Mouse (Mus musculus): ENCODE measurements around the gene Stk39. TPM values are rescaled to one million over a fixed set of nuclear protein-coding genes. Genes with fewer than 3 reads are reported as not detected.
A peak's percentile ranks its signal among the peaks of the same experiment; 100 is the strongest.

Stk39 gene
- polyA plus RNA-seq, 1 experiment from 2014 or later: 24.0 TPM

GRCm38 (mm10) chr2:68371912-68372311, 100.2 kb downstream of the Stk39 start:
- Histone ChIP-seq H3K27ac (ENCODE audit: low read depth, low read length) (no peak overlapping the region), H3K27me3 (replicated peaks; ENCODE audit: control insufficient read depth, insufficient read depth, low read length) (no peaks in the 10 kb centered on the region), H3K4me2 (ENCODE audit: low read length) (no peak overlapping the region), H3K9ac (ENCODE audit: low read length) (no peak overlapping the region), H3K36me3 (ENCODE audit: control insufficient read depth, insufficient read depth, low read length) (no peaks in the 10 kb centered on the region), H3K9me3 (replicated peaks; ENCODE audit: control insufficient read depth, low read length) (no peaks in the 10 kb centered on the region), H3K4me3 (ENCODE audit: low read depth, low read length) (no peak overlapping the region), H3K4me1 (ENCODE audit: control insufficient read depth, insufficient read depth, low read length) (peaks cover 14% of the 10 kb centered on the region)
- DNase-seq (ENCODE audit: low spot score): no peak
- 75% methylated on average over 6 of the region's 6 CpGs for WGBS
- ATAC-seq: no peak

DNA sequence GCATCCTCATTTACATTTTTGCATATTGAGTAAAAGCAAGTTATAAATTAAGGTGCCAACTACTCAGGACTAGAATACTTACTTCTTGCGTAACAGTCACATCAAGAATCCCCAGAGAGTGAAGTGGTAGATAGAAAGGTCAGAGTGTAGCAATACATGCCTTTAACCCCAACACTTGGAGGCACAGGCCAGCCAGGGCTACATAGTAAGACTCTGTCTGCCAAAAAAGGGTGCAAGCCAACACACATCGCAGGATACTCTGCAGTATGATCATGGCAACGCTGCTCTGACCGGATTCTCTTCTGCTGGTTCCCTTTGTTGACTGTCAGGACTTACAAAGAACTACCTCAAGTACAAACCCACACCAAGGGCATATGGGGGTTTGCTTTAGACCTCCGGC, 101.7 kb downstream of the Stk39 start:
- peaks cover 21% of the 10 kb centered on the region for H3K4me1 ChIP-seq (ENCODE audit: control insufficient read depth, insufficient read depth, low read length)
- no peak overlapping the region for H3K4me3 ChIP-seq (ENCODE audit: low read depth, low read length)
- H3K4me2 ChIP-seq (ENCODE audit: low read length): no peak overlapping the region
- no peak overlapping the region for H3K9ac ChIP-seq (ENCODE audit: low read length)
- H3K9me3 ChIP-seq (replicated peaks; ENCODE audit: control insufficient read depth, low read length): no peaks in the 10 kb centered on the region
- H3K36me3 ChIP-seq (ENCODE audit: control insufficient read depth, insufficient read depth, low read length): no peaks in the 10 kb centered on the region
- ATAC-seq (0 out of 2 replicates have a peak, but pooled peaks have one; percentile 6), DNase-seq (ENCODE audit: low spot score) (no peak)
- H3K27me3 ChIP-seq (replicated peaks; ENCODE audit: control insufficient read depth, insufficient read depth, low read length): no peaks in the 10 kb centered on the region
- peak overlapping the region; percentile 16; the same call in 1 of the 2 replicates for H3K27ac ChIP-seq (ENCODE audit: low read depth, low read length)
- 49% methylated on average over 5 of the region's 5 CpGs for WGBS

DNA sequence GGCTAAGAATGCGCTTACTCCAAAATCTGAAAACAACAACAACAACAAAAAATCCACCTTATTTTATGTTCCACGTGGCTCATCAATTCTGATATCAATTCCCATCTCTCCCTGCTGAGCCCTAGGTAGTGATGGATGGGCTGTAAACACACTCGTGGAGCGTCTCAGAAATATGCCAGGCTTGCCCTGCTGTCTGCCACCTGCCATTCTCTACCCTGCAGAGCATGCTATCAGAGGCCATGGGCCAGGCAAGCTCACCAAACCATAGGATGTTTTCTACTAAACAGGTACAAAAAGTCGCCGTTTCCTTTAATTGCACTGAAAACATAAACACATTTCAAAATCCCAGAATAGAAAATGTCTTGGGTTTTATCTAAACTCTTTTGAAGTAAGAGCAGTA, 103.0 kb downstream of the Stk39 start:
- H3K4me3 ChIP-seq (ENCODE audit: low read depth, low read length): no peak overlapping the region
- H3K9ac ChIP-seq (ENCODE audit: low read length): no peak overlapping the region
- no peaks in the 10 kb centered on the region for H3K9me3 ChIP-seq (replicated peaks; ENCODE audit: control insufficient read depth, low read length)
- WGBS: 79% methylated on average over 6 of the region's 6 CpGs
- ATAC-seq (no peak), DNase-seq (ENCODE audit: low spot score) (no peak)
- no peak overlapping the region for H3K27ac ChIP-seq (ENCODE audit: low read depth, low read length)
- no peaks in the 10 kb centered on the region for H3K36me3 ChIP-seq (ENCODE audit: control insufficient read depth, insufficient read depth, low read length)
- peaks cover 21% of the 10 kb centered on the region for H3K4me1 ChIP-seq (ENCODE audit: control insufficient read depth, insufficient read depth, low read length)
- no peak overlapping the region for H3K4me2 ChIP-seq (ENCODE audit: low read length)
- no peaks in the 10 kb centered on the region for H3K27me3 ChIP-seq (replicated peaks; ENCODE audit: control insufficient read depth, insufficient read depth, low read length)

DNA sequence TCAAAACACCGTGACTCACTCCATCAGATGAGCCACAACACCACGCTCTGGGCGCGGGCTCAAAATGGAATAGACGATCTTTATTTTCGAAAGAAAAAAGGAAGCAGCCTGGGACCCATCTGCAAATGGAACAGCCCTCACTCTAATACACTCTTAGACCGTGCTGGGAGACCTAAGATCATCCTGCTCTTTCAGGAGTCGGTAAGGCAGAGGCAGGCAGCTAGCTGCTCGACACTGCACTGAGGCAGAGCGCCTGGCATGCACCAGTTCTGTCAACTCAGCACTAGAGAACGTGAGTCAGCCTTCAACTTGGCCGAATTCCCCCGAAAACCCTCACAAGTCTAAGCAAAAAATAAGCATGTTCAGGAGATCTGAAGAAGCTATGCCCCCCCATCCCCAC, 104.1 kb downstream of the Stk39 start:
- no peak overlapping the region for H3K27ac ChIP-seq (ENCODE audit: low read depth, low read length)

DNA sequence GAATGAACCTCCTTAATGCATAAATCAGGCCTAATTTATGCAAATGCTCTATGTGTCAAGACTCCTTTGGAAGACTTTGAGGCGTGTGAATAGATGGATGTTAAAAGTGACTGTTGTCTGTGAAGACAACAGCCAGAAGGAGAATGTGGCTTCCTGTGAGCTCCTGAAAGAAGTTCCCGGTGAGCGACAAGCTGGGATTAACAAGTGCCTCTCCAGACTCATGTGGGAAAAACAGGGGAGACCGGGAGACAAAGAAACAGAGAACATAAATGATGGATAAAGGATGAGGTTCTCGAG, 105.2 kb downstream of the Stk39 start:
- Histone ChIP-seq H3K27ac (ENCODE audit: low read depth, low read length) (no peak overlapping the region), H3K36me3 (ENCODE audit: control insufficient read depth, insufficient read depth, low read length) (no peaks in the 10 kb centered on the region), H3K4me3 (ENCODE audit: low read depth, low read length) (no peak overlapping the region), H3K9ac (ENCODE audit: low read length) (no peak overlapping the region), H3K9me3 (replicated peaks; ENCODE audit: control insufficient read depth, low read length) (no peaks in the 10 kb centered on the region), H3K27me3 (replicated peaks; ENCODE audit: control insufficient read depth, insufficient read depth, low read length) (no peaks in the 10 kb centered on the region), H3K4me1 (ENCODE audit: control insufficient read depth, insufficient read depth, low read length) (peaks cover 21% of the 10 kb centered on the region), H3K4me2 (ENCODE audit: low read length) (peak overlapping the region; percentile 51)
- DNase-seq (ENCODE audit: low spot score): peak; percentile 62
- ATAC-seq: peak; percentile 54
- 5% methylated on average over 5 of the region's 5 CpGs for WGBS

More for the DNA sequence above, 104.1 kb downstream of the Stk39 start:
- Histone ChIP-seq H3K4me3 (ENCODE audit: low read depth, low read length) (no peak overlapping the region), H3K27me3 (replicated peaks; ENCODE audit: control insufficient read depth, insufficient read depth, low read length) (no peaks in the 10 kb centered on the region), H3K9me3 (replicated peaks; ENCODE audit: control insufficient read depth, low read length) (no peaks in the 10 kb centered on the region), H3K4me1 (ENCODE audit: control insufficient read depth, insufficient read depth, low read length) (peaks cover 21% of the 10 kb centered on the region), H3K4me2 (ENCODE audit: low read length) (peak overlapping the region; percentile 20; the same call in 1 of the 2 replicates), H3K9ac (ENCODE audit: low read length) (0 out of 2 replicates have a peak overlapping the region, but pooled peaks have one; percentile 30), H3K36me3 (ENCODE audit: control insufficient read depth, insufficient read depth, low read length) (no peaks in the 10 kb centered on the region)
- WGBS: 24% methylated on average over 13 of the region's 13 CpGs
- ATAC-seq (no peak), DNase-seq (ENCODE audit: low spot score) (peak; percentile 50)

DNA sequence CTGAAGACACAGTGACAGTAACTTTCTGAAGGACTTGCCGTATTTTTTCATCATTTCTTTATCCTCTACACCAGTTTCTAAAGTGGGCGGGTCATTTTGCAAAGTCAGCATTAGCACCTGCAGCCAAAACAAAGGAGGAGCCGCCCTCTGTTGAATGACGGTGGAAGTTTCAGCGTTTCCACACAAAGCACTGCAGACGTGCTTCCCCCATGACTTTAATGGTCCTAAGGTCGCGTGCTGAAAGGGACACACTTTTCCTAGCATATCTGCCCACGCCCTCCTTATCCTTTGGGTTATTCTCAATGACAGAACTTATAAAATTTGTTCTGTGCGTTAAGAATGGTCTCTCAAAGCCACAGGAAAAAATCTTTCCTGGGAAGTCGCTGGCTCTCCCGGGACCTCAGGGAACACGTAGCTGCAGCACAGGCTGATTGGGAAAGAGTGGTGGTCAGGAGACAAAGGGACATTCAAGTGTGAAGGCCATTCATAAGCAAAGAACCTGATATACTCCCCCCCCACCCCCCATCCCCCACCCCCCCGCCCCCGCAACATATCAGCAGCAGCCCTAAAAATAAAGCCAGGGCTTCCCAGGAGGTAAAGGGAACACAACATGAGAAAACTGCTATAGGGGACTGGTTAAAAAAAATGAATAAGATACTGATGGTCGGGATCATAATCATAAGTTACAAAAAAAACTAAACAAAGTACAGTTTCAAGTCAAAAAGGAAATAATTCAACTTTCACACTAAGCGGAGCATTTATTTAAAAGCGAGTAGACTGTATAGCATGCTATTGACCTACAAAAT, 105.8 kb downstream of the Stk39 start:
- Histone ChIP-seq H3K4me3 (ENCODE audit: low read depth, low read length) (peak overlapping the region; percentile 13), H3K36me3 (ENCODE audit: control insufficient read depth, insufficient read depth, low read length) (no peaks in the 10 kb centered on the region), H3K9ac (ENCODE audit: low read length) (peak overlapping the region; percentile 47), H3K27me3 (replicated peaks; ENCODE audit: control insufficient read depth, insufficient read depth, low read length) (no peaks in the 10 kb centered on the region), H3K27ac (ENCODE audit: low read depth, low read length) (peak overlapping the region; percentile 55; the same call in 1 of the 2 replicates), H3K9me3 (replicated peaks; ENCODE audit: control insufficient read depth, low read length) (no peaks in the 10 kb centered on the region), H3K4me2 (ENCODE audit: low read length) (peak overlapping the region; percentile 51), H3K4me1 (ENCODE audit: control insufficient read depth, insufficient read depth, low read length) (peaks cover 23% of the 10 kb centered on the region)
- ATAC-seq (peak; percentile 28; the same call in 1 of the 2 replicates), DNase-seq (ENCODE audit: low spot score) (peak; percentile 49)
- WGBS: under 1% methylated on average over 18 of the region's 18 CpGs

GRCm38 (mm10) chr2:68365504-68365903, 106.6 kb downstream of the Stk39 start:
- Histone ChIP-seq H3K4me3 (ENCODE audit: low read depth, low read length) (peak overlapping the region; percentile 10), H3K9ac (ENCODE audit: low read length) (0 out of 2 replicates have a peak overlapping the region, but pooled peaks have one; percentile 37), H3K27me3 (replicated peaks; ENCODE audit: control insufficient read depth, insufficient read depth, low read length) (no peaks in the 10 kb centered on the region), H3K4me2 (ENCODE audit: low read length) (peak overlapping the region; percentile 51), H3K9me3 (replicated peaks; ENCODE audit: control insufficient read depth, low read length) (no peaks in the 10 kb centered on the region), H3K27ac (ENCODE audit: low read depth, low read length) (peak overlapping the region; percentile 55; the same call in 1 of the 2 replicates), H3K4me1 (ENCODE audit: control insufficient read depth, insufficient read depth, low read length) (peaks cover 21% of the 10 kb centered on the region), H3K36me3 (ENCODE audit: control insufficient read depth, insufficient read depth, low read length) (no peaks in the 10 kb centered on the region)
- 12% methylated on average over 7 of the region's 7 CpGs for WGBS
- DNase-seq (ENCODE audit: low spot score) (no peak), ATAC-seq (peak; percentile 3; the same call in 1 of the 2 replicates)

DNA sequence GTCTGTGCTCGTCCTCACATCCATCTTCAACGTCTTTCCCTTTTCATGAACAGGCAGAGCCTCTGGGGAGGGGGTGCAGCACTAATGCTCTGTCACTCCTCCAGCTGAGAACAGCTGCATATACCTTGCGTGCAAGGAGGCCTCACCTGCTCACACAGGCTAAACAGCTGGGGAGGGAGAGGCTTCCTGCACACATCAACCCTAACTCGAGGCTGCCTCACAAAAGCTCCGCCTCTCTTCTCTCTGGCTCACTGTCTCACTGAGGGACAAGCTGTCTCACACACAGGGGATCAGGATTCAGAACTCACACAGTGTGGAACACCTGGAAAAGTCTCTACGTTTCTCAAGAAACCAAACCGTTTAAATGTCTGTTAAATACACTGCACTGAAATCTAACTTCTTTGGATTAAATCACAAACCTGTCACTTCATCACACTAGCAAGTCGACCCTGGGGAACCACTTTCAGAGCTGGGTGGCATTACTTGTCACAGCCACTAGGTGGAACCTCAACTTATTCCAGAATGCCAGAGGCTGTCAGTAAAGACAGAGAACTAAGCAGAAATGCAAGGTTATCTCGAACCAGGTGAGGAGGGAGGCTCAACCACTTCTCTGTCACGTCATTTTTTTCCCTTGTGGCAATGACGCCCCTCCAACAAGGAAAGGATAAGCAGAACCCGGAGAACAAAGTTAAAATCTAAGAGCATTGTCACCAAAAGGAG, 107.7 kb downstream of the Stk39 start:
- 11% methylated on average over 12 of the region's 12 CpGs for WGBS
- H3K27ac ChIP-seq (ENCODE audit: low read depth, low read length): no peak overlapping the region
- H3K4me1 ChIP-seq (ENCODE audit: control insufficient read depth, insufficient read depth, low read length): peaks cover 18% of the 10 kb centered on the region
- H3K4me3 ChIP-seq (ENCODE audit: low read depth, low read length): no peak overlapping the region
- peak overlapping the region; percentile 8; the same call in 1 of the 2 replicates for H3K4me2 ChIP-seq (ENCODE audit: low read length)
- H3K27me3 ChIP-seq (replicated peaks; ENCODE audit: control insufficient read depth, insufficient read depth, low read length): no peaks in the 10 kb centered on the region
- H3K9ac ChIP-seq (ENCODE audit: low read length): no peak overlapping the region
- DNase-seq (ENCODE audit: low spot score): peak; percentile 86
- H3K9me3 ChIP-seq (replicated peaks; ENCODE audit: control insufficient read depth, low read length): no peaks in the 10 kb centered on the region
- peak; percentile 42 for ATAC-seq
- no peaks in the 10 kb centered on the region for H3K36me3 ChIP-seq (ENCODE audit: control insufficient read depth, insufficient read depth, low read length)

- no peak overlapping the region for H3K4me2 ChIP-seq (ENCODE audit: low read length)
- H3K9me3 ChIP-seq (replicated peaks; ENCODE audit: control insufficient read depth, low read length): no peaks in the 10 kb centered on the region
- no peaks in the 10 kb centered on the region for H3K27me3 ChIP-seq (replicated peaks; ENCODE audit: control insufficient read depth, insufficient read depth, low read length)
- peaks cover 18% of the 10 kb centered on the region for H3K4me1 ChIP-seq (ENCODE audit: control insufficient read depth, insufficient read depth, low read length)
- peaks cover 6% of the 10 kb centered on the region for H3K36me3 ChIP-seq (ENCODE audit: control insufficient read depth, insufficient read depth, low read length)
- no peak for DNase-seq (ENCODE audit: low spot score)
- H3K4me3 ChIP-seq (ENCODE audit: low read depth, low read length): no peak overlapping the region
- no peak overlapping the region for H3K9ac ChIP-seq (ENCODE audit: low read length)
- WGBS: 71% methylated on average over 4 of the region's 4 CpGs
- ATAC-seq: no peak
- H3K27ac ChIP-seq (ENCODE audit: low read depth, low read length): no peak overlapping the region
Measured at GRCm38 (mm10) chr2:68363159-68363558, 108.9 kb downstream of the Stk39 start.

Measured in forebrain, embryonic 14.5 days (tissue).